Mouse (Mus musculus) heart, postnatal 36 days (tissue): ENCODE results near the gene Olfr1360. TPM values are rescaled to one million over a fixed set of nuclear protein-coding genes. Genes with fewer than 3 reads are reported as not detected.

Source experiments
- DNase-seq, 2 experiments: peaks; one replicate each; pipeline ENCODE4 v3.0.0; 2021 to 2022
- intact Hi-C: fragments of 180-260 bp; cut with DNase I; formaldehyde crosslinking; loops from one replicate; pipeline ENCODE4 v1.15.1; 2025
- microRNA-seq, 2 experiments: library from miRNA; unstranded; fragments of <30 nt; microRNA quantifications; one replicate each; pipeline ENCODE4 v1.2.0; 2021; ENCODE audit warnings: borderline number of aligned reads in 2 of 2
- total RNA-seq, 2 experiments: library from RNA; stranded (reverse); gene quantifications; 2 replicates each; pipeline ENCODE4 v1.2.3; 2021

Olfr1360 gene
- total RNA-seq, 2 experiments from 2014 or later: not detected

DNA sequence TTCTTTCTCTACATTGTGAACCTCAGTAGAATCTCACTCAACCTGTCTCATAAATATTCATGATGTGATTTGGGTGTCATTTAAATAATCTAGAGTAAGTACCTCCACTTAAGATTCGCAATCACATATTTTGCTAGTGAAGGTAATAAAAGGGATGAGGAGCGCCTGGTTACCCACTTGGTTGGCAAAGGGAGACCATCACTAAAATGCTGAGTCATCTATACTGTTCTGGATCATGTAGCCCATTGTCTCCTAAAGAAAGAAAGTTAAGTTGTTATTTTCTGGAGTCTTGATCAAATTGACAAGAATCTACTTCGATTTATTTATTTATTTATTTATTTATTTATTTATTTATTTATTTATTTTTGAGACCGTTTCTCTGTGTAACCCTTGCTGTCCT lies 29.5 kb upstream of the Olfr1360 start:
- intact Hi-C loops: no loop called here
- DNase-seq: no peak

DNA sequence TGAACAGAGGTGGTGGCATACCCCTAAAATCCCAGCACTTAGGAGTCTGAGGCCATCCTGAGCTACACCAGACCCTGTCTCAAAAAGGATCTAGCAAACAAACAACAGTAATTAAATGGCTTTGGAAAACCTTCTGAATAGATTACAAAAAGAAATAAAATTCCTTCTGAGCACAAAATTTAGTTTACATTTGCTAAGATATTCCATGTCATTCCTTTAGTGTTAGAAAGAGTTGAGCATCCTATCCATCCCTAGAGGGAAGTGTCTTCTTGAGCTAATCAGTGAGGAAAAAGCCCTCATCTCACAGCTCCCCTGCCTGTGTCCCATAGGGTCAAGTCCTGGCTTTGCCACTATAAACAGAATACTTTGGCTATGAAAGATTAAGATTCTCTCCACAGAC lies 20.6 kb upstream of the Olfr1360 start, which contains the start of gene Olfr1359:
Gene Olfr1359 (plus strand): TSS at position 301 of the 400 bp plus-strand sequence.
- no peak for DNase-seq
- intact Hi-C loops: no loop called here

GRCm38 (mm10) chr13:21663286-21663685 lies 13.9 kb downstream of the Olfr1360 start, which contains the start of gene Olfr1361:
Gene Olfr1361 (minus strand): TSS chr13:21663386.
- no peak for DNase-seq
- intact Hi-C loops: no loop called here

GRCm38 (mm10) chr13:21642418-21642817 lies 34.8 kb downstream of the Olfr1360 start, which contains the start of gene Olfr11:
Gene Olfr11 (minus strand): TSS chr13:21642518.
- intact Hi-C loops: no loop called here
- no peak for DNase-seq

Small RNA genes within 50 kb of the gene (microRNA-seq; reads per million reads assigned to microRNA genes)
- gene Gm44357 (0 reads per million in 2 experiments), gene Gm44367 (0 reads per million in 2 experiments)

Other genes with a start within 250 kb of the Olfr1360 start
- under 1 TPM; 0.30 to 0.42 TPM for gene Pgbd1, start 236.3 kb downstream of the Olfr1360 start, total RNA-seq
- gene Zscan26, start 223.7 kb downstream of the Olfr1360 start, total RNA-seq: 10 to 100 TPM; 20.4 to 23.2 TPM
- gene Nkapl, start 208.9 kb downstream of the Olfr1360 start, total RNA-seq: under 1 TPM; 0.67 to 0.76 TPM
- 1 to 10 TPM; 1.2 to 1.5 TPM for gene Zkscan4, start 198.5 kb downstream of the Olfr1360 start, total RNA-seq
- gene Gm10065, start 198.0 kb downstream of the Olfr1360 start, total RNA-seq: not detected
- gene AK157302, start 182.2 kb downstream of the Olfr1360 start, total RNA-seq: 10 to 100 TPM; 26.5 to 28.1 TPM
- 100 to 1,000 TPM; 247 to 265 TPM for gene Gm11273, start 176.0 kb downstream of the Olfr1360 start, total RNA-seq
- 10 to 100 TPM in 1 of 2 experiments, 1 to 10 TPM in 1; 9.0 to 14.6 TPM for gene Zkscan8, start 146.3 kb downstream of the Olfr1360 start, total RNA-seq
- gene Olfr1366, start 134.6 kb downstream of the Olfr1360 start, total RNA-seq: not detected
- not detected for gene Olfr1535, start 117.5 kb downstream of the Olfr1360 start, total RNA-seq
- not detected for gene Olfr1364, start 95.6 kb downstream of the Olfr1360 start, total RNA-seq
- gene Olfr1362, start 63.4 kb downstream of the Olfr1360 start, total RNA-seq: not detected
- not detected for gene Olfr11, start 34.9 kb downstream of the Olfr1360 start, total RNA-seq
- gene Olfr1361, start 14.0 kb downstream of the Olfr1360 start, total RNA-seq: not detected
- gene Olfr1359, start 20.7 kb upstream of the Olfr1360 start, total RNA-seq: not detected
- 10 to 100 TPM; 18.0 to 27.4 TPM for gene Hist1h2bl, start 38.7 kb upstream of the Olfr1360 start, total RNA-seq
- gene Hist1h2ai, start 39.0 kb upstream of the Olfr1360 start, total RNA-seq: 10 to 100 TPM; 28.5 to 39.8 TPM
- gene Hist1h3h, start 40.3 kb upstream of the Olfr1360 start, total RNA-seq: 10 to 100 TPM; 22.0 to 36.5 TPM
- gene Hist1h2bm, start 44.6 kb upstream of the Olfr1360 start, total RNA-seq: 1 to 10 TPM; 4.9 to 5.1 TPM
- gene Hist1h4j, start 57.7 kb upstream of the Olfr1360 start, total RNA-seq: 1 to 10 TPM; 3.6 to 4.6 TPM
- gene Hist1h4k, start 73.1 kb upstream of the Olfr1360 start, total RNA-seq: 10 to 100 TPM; 52.5 to 54.1 TPM
- 1 to 10 TPM; 9.0 to 9.3 TPM for gene Hist1h2ak, start 76.4 kb upstream of the Olfr1360 start, total RNA-seq
- gene Hist1h2bn, start 76.7 kb upstream of the Olfr1360 start, total RNA-seq: 10 to 100 TPM; 11.8 to 13.3 TPM
- 10 to 100 TPM in 1 of 2 experiments, 1 to 10 TPM in 1; 9.8 to 10.6 TPM for gene Hist1h1b, start 103.2 kb upstream of the Olfr1360 start, total RNA-seq
- 10 to 100 TPM; 22.6 to 23.7 TPM for gene Hist1h3i, start 106.0 kb upstream of the Olfr1360 start, total RNA-seq
- gene Hist1h2an, start 109.8 kb upstream of the Olfr1360 start, total RNA-seq: 1 to 10 TPM; 1.0 to 2.1 TPM
- 1 to 10 TPM; 5.4 to 5.7 TPM for gene Hist1h2bp, start 110.1 kb upstream of the Olfr1360 start, total RNA-seq
- gene Hist1h2bq, start 132.8 kb upstream of the Olfr1360 start, total RNA-seq: 10 to 100 TPM; 35.1 to 36.5 TPM
- not detected for gene Hist1h2ao, start 133.1 kb upstream of the Olfr1360 start, total RNA-seq
- gene Hist1h4m, start 134.3 kb upstream of the Olfr1360 start, total RNA-seq: 10 to 100 TPM; 61.3 to 84.6 TPM
- gene Hist1h4n, start 154.8 kb upstream of the Olfr1360 start, total RNA-seq: 1 to 10 TPM; 4.7 to 7.4 TPM
- gene Hist1h2ap, start 156.1 kb upstream of the Olfr1360 start, total RNA-seq: 10 to 100 TPM; 27.2 to 33.8 TPM
- gene Hist1h2br, start 156.3 kb upstream of the Olfr1360 start, total RNA-seq: 10 to 100 TPM; 35.2 to 36.8 TPM